Mouse (Mus musculus) embryonic stem cell, embryonic (primary cell): ENCODE measurements at regions not wholly inside any gene's neighbourhood (a gene's known extent, or its start where the extent isn't known, plus 50 kb on each side); places are given as distances from the start of the nearest gene placed in this dataset.
"Not testable (repeated sequence)": the region's sequence is repeated elsewhere in the genome, so short reads cannot be mapped to it uniquely, and the experiment has no call there.

ENCODE experiments used
- CTCF ChIA-PET, 4 experiments: fragments of 300-600 bp in 2 of 4; fragments of 350-600 bp in 2 of 4; sonication (Branson Sonifier 250); formaldehyde crosslinking; loops; one replicate each; lab custom pipeline; 2022; ENCODE audit warnings: inconsistent platforms in 2 of 4; lab: Charles Lee
- POLR2A ChIA-PET, 4 experiments: fragments of 300-600 bp in 2 of 4; fragments of 350-600 bp in 2 of 4; sonication (Branson Sonifier 250); formaldehyde crosslinking; loops; one replicate each; lab custom pipeline; 2022; ENCODE audit warnings: antibody characterized with exemption in 4 of 4, inconsistent platforms in 1 of 4; lab: Charles Lee

DNA sequence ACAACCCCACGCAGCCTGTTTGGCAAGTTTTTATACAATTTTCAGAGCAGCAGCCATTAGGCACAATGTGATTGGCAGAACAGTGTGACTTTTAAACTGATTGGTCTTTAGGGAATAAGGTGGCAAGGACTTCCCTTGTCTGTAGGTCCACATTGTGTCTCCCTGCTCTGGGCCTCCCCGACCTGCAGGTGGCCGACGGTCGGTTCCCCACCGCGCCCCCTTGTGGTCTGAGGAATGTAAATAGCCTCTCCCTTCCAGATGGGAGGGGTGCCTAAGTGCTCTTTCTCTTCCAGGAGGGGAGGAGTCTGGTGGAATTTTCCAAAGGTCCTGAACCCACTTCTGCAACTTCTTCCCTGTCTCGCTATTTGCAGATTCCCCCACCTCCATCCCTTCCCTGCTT is 52.5 kb upstream of the Prr5 start:
- POLR2A ChIA-PET, result not testable (repeated sequence)
- CTCF ChIA-PET, result interaction anchor here in 2 of 4 experiments (1.4 to 1.7 kb wide), 2 partner anchors 8 to 81 kb away, joined by 3 to 12 read pairs; no protein-coding TSS in a partner anchor

DNA sequence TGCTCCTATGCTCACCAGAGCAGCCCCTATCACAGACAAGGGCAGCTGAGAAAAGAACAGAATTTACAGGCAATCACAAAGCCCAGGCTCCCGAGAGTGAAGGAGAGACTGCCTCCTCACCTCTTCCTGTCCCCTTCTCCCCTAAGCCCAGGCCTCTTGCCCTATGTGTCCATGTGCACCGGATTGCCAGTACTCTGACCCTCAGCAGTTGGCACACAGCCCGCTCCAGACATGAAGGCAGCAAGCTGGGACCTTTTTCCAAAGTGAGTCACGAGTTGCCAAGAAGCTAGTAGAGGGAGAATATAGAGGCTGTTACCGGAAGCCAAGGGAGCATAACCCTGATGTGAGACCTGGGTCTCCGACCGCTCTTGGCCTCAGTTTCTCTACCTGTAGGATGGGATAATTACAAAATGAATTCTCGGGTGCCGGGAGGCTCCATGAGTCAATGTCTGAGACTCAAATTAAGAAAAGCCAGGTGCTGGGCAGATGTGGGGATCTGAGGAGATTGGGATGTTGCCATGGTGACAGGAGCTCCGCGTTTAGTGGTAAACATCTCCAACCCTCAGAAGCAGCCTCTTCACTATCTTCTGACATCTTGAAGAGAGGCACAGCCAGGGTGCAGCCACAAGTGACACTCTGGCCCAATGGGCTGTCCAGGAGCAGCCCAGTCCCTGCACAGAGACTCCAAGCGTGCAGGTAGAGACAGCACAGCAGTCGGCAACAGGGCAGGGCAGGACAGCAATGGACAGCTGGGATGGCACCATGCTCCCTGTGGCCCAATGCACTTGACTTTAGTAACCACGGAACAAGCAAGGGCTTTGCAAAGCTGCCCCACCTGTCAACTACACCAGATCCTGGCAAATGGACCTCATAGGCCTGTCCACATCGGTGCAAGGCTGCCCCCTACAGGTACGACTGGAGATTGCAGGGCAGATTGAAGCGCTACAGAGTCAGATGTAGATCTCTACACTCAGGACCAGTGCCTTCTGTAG is 55.6 kb upstream of the Prr5 start:
- POLR2A ChIA-PET, result interaction anchor here in 1 of 4 experiments (0.6 to 0.9 kb wide), 2 partner anchors 10 to 1098 kb away, joined by 3 to 4 read pairs; no protein-coding TSS in a partner anchor
- CTCF ChIA-PET, result interaction anchor here in 3 of 4 experiments (0.5 to 2.9 kb wide), 16 partner anchors 10 to 935 kb away, joined by 3 to 10 read pairs (median 4); no protein-coding TSS in a partner anchor

DNA sequence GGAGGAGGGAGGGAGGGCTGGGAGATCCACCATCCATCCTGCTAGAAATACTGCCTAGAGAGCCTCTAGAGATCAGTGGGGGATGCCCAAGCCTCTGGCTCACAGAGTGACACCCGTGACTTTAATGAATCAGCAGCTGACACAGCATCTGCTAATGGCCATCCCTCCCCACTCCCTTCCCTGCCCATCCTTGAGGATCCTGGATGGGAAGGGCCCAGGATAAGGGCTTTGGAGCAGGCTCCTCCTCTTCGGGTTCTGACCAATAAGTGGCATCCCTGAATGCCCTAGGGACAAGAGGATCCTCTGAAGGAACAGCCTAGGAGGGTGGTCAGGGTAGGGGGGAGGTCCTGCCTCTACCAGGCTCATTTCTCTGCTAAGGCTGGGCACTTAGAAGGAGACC is 55.3 kb upstream of the Rtl6 start:
- ChIA-PET POLR2A (interaction anchor here in 1 of 4 experiments (0.6 kb wide), 1 partner anchor 1097 kb away, joined by 4 read pairs; no protein-coding TSS in a partner anchor), CTCF (interaction anchor here (0.5 to 1.5 kb wide), 9 partner anchors 18 to 1054 kb away, joined by 3 to 8 read pairs (median 4); no protein-coding TSS in a partner anchor)

DNA sequence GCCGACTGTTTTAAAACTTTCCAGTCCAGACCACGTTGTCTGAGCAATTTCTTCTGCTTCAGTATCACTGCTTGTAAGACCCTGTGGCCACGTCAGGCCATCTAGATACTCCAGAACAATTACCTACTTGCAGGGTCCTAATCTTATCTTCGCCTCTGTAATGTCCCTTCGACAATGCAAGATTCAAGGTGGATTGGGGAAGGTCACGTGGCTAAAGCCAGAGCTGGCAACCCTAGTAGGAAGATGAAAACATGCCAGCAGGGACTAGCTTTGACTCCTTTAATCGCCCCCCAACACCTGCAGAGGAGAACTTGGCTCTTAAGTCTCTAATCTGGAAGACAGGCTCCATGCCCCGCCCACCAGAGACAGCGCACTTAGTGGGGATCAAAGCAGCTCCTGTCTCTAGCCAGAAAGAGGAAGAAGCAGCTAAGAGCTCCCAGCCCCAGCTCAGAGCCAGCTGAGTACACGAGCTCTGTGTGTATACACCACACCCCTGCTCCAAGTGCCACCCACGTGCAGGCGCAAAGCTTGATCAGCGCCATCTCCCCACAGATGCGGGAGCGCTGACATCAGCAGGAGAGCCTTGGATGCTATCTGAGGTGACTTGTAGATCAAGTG is 52.3 kb upstream of the Rtl6 start:
- ChIA-PET POLR2A (interaction anchor here in 3 of 4 experiments (0.6 to 1.5 kb wide), 5 partner anchors 12 to 626 kb away, joined by 3 to 6 read pairs (median 3); no protein-coding TSS in a partner anchor), CTCF (interaction anchor here in 1 of 4 experiments (0.7 to 1.5 kb wide), 8 partner anchors 9 to 398 kb away, joined by 3 to 5 read pairs (median 4); no protein-coding TSS in a partner anchor)

DNA sequence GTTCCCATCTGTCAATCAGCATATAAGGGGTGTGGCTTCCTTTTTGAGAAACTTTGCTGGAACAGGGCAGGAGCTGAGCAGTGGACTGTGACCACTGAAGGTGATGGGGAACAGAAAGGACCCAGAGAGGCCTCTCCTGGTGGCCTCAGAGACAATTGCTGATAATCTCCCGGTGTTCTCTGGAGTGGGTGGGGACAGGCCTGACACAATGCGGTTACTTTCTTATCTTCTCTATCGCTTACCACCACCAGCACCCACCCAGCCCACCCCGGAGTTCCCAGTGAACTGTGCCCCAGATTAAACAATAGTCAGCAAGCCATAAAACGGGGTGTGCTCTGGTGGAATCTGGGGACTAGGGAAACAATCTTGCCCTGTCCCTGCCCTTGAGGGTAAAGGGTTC is 51.4 kb upstream of the Rtl6 start:
- CTCF ChIA-PET, result interaction anchor here in 2 of 4 experiments (0.6 to 1.4 kb wide), 7 partner anchors 10 to 355 kb away, joined by 3 to 5 read pairs (median 3); no protein-coding TSS in a partner anchor
- POLR2A ChIA-PET, result interaction anchor here in 1 of 4 experiments (1.3 kb wide), 1 partner anchor 13 kb away, joined by 4 read pairs; no protein-coding TSS in a partner anchor
